Mouse (Mus musculus) CD8-positive naive resting alpha-beta T cell, adult 2 months (primary cell): ENCODE results near the gene Tet3.
"Not testable (repeated sequence)": the region's sequence is repeated elsewhere in the genome, so short reads cannot be mapped to it uniquely, and the experiment has no call there.

Experiments
- DNase-seq, 2 experiments: peaks; one replicate each; pipeline ENCODE4 v3.0.0; 2022; ENCODE audit warnings: low read depth in 2 of 2, low spot score in 2 of 2

Tet3 gene

DNA sequence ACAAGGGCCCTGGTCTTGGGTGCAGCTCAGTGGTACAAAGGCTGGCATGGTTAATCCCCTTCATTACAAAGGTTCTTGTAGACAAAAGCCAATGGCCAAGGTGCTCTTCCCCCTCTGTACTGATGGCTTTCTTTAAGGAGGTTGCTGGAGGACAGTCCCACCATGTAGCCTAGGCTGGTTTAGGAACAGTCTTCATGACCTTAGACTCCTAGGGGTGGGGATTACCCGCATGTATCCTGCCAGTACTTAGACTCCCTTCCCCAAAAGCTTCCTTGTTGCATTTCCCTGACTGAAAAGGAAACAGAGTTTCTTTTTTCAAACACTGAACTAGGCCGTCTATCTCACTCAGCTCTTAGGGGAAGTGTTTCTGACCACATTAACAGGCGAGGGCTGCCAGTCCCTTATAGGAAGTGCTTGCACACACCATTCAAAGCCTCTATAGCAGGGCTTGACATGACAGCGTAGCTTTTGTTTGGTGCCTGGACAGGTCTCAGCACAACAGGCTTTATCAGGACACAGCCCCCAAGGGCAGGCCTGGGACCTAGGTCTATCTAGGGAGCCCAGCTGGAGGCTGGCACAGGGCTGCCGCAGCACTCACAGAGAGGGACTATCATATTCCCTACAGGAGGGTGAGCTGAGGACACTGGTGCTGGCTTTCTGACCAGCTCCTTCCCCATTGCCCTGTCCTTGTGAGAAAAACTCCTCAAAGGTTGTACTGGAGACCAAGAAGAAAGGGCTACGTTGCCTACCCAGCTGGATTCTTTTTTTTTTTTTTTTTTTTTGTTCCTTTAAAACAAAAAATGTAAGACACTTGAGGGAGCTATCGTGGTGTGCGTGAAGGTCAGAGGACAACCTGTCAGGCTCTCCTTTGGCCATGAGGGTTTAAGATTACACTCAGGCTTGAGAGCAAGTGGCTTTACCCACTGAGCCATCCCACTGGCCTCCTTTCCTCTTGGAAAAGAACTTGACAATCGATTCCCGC lies 77.1 kb downstream of the Tet3 start:
- DNase-seq, result peak in 1 of 2 experiments; percentile 5

DNA sequence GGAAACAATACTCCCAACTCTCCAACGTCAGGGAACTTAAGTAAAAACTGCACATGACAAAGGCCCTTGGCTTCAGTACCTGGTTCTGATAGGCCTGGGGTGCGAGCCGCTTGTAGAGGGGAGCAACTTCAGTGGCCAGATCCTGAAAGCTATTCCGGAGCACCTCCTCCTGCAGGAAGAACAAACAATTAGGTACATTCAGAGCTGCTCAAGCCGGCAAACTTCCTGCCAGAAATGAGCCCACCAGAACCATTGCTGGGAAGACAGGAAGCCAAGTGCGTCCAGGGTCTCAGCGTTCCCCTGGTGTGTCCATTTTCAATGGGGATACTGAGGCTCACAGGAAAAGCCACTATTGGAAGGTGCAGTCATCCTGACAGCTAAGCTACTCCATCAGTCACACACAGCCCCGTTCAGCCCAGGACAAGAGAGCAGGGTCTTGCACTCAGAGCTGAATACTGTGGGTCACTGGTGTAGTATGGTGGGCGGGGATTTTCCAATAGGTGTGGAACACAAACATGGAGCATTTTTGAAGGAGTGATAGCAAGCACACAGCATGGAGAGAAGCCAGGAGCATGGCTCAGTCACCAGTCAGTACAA lies 85.1 kb downstream of the Tet3 start:
- no peak for DNase-seq

DNA sequence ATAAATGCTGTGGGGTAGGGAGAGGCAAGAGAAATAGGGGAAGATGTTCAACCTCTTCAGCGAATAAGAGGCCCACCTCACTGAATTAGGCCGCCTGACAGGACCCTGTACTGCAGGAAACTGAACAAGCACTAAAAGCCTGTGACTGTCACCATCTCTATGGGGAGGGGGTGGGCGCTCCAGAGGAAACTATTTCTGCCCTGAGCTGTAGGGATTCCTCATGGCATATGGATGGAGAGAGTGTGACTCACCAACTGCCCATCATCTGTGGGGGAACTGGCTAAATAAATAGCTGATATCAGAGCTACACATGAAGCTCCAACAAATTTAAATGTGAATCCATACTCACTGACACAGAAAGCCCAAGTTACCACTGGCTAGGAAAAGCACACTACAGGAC lies 87.5 kb downstream of the Tet3 start:
- DNase-seq, result no peak

DNA sequence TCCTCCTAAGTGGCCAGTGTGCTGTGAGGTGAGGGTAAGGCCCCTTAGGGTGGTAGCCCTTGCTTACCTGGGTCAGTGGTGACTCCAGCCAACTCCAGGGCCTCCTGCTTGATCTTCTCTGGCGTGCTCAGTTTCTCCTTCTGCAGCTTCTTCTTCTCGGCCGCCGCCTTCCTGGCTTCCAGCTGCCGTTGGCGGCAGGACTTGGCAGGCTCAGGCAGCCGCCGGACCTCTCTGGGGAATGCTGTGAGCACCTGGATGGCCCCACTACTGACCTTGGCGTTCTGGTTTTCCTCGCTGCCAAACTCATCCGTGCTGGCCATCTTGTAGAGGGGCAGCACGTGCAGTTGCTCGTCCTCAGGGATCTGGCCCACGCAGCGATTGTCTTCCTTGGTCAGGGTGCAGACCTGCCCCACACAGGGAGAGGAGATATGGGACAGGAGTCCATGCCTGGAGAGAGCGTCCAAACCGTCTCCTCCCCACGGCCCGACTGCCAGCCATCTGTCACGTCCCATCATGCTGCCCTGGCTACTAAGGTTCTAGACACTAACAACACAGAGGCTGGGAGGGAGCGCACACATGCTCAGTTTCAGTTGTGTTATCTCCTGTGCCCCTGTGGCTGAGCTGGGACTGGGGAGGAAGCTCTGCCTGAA lies 88.4 kb downstream of the Tet3 start:
- no peak for DNase-seq

DNA sequence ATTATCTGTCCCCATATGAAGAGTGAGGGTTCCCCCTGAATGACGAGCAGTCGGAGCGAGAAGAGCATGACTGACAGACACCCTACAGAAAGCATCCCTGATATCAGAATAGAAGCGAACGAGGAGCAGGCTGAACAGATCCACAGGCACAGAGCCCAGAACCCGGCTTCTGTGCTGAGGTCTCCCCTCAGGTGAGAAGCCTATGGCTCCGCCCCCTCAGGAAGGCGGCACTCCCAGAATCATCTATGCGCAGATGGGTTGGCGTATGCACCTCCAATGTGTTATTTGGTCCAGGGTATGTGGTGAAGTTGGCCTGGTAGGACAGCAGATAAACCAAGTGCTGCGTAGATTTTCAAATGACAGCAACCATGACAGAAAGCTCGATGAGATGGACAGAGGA lies 95.8 kb downstream of the Tet3 start:
- no peak for DNase-seq

DNA sequence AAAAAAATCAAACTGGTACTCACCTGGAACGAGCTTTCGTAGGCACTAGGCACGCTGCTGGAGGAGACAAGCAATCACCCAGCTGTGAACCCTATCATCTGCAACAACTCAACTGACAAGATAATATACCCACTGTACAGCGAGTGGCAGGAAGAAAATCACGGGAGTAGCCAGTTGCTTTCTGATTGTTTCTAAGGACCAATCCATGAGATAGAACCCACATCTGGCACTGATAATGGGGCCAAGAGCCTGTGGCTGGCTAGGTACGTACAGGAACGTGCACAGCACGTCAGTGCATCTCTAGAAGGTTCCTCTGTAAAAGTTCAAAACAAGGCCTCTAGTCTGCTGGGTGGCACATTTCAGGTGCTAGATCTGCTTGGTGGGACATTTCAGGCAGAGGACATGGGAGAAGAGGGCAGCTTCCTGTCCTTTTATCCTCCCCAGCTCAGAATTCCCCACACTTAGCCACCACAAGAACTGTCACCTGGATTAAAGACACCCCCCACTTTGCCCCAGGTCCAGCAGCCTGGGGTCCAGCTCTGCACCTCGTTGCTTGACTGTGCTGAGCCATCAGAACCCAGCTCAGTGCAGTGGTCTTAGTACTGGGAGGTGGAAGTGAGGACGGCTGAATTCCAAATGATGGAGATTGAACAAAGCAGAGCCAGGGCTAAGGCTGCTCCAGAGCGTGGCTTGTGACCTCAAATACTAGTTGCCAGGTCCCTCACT lies 97.2 kb downstream of the Tet3 start:
- no peak for DNase-seq

DNA sequence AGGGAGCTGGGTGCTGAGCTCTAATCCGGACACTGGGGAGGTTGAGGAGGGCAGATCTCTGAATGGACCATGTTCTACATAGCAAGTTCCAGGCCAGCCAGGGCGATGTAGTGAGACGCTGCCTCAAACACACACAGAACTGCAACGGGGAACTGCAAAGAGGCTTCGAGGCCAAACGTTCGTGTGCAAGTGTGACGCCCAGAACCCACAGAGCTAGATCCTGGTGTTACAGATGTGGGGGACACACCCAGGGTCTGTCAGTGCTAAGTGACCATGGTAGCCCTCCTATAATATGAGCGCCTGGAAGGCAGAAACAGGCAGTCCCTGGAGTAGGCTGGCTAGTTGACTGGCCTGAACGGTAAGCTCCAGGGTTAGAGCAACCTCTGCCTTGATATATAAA lies 101.4 kb downstream of the Tet3 start:
- DNase-seq, result no peak

DNA sequence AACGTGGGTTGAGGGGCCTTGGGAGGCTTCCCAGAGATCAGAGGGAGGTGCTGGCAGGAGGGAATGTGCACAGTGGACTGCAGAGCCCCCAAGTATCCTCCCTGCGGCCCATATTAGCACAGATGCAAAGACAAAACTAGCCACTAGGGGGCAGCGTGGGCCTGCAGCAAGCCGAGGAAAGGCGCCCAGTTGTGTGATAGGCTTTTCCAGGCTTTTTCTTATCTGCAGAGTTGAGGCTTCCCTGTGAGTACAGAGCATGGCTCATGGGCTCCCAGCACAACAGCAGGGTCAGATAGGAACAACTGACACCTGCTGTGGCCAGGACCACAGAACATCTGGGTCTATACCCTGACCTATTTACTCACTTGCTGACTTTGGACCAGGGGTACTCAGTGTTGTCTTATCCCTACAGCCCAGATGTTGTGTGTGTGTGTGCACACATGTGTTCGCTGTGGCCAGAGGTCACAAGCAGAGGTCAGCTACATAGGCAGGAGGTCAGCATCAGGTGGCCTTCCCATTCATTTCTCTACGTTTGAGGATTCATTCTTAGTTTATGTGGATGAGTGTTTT lies 102.2 kb downstream of the Tet3 start:
- DNase-seq, result peak; percentile 79 to 86

DNA sequence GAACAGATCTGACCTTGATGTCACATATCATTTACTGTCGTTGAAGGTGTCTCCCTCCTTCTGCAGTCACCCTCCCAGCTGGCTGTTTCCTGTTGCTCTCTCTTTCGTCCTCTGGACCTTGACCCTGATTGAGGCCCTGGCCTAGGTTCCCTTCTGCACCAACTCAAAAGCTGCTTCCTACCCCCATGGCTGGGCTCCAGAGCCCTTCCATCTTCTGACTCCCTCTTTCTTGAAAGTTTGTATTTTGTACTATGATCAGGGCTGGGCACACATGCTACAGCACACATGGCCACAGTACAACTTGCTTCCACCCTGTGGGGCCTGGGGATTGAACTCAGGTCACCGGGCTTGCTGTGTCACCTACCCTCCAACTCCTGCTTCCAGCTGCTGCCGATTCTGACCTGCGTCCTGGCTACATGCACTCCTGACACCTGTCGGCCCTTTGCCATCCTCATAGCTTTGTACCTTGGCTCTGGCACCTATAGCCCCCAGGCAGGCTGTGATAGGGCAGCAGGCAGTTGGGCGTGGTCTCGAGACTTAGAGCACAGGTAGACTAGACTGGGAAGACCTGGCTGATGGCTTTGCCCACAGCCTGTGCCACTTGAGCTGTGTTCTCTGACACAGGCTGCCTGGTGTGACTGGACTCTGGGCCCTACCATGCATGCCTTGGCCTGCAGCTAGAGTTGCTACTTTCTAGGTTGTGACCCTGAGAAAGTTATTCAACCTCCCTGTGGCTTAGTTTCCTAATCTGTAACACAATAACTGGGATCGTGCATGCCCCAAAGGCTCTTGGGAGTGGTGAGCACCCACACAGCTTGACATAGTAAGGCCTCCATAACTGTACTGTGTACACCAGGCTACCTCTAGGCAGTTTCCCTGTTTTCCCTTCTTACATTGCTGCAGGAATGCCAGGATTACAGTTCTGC lies 103.8 kb downstream of the Tet3 start:
- no peak for DNase-seq

DNA sequence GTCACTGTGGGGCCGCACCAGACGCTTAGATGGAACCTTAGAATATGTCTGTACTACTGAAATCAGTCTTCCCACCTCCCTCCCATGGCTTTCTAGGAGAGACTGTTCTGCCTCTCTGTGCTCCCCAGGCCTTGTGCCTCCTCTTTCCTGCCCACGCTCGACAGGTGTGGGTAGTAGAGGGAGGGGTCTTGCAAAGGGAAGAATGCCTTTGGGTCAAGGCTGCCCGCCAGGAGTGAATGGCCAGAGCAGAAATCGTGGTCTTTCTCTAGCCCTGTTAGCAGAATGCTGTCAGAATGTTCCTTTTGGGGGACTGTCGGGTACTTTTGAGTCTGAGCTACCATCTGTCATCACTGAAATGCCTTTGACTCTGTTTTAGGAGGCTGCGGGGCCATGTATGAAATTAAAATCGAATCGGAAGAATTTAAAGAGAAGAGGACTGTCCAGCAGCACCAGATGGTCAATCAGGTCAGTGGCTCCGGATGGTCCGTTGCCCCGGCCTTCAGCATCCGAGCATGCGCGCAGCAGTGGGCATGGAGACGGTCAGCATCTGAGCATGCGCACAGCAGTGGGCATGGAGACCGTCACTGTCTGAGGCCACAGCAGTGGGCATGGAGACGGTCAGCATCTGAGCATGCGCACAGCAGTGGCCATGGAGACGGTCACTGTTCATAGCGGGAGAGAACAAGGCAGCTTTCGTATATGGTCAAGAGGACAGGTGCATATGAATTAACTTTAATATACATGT lies 106.0 kb downstream of the Tet3 start:
- no peak for DNase-seq

DNA sequence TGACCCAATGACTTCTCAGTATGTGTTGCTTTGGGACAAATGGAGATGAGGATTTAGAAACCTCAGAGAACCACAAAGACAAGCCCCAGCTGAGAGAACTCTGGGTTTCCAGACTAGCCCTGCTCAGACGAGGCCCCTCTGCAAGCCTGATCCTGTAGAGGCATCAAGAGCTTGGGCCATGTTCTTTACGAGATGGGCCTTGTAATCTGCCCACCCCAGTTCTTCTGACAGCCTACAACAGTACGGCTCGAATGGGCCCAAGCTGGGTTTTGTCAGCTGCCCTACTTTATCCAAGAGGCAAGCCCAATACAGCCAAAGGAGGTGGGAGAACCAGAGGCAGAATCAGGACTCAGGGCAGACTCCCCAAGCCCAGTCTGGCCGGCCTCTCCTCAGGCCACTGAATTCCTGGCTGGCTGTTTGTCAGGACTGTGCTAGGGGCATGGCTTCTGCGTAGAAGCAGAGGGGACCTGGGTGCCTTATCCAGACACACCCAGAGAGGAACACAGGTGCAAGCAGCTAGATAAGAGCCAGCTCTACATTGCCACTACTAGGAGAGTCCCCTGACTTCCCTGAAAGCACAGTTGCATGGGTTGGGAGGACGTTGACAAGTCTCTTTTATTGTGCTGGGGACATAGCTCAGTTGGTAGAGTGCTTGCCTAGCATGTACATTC lies 107.3 kb downstream of the Tet3 start:
- DNase-seq, result no peak

DNA sequence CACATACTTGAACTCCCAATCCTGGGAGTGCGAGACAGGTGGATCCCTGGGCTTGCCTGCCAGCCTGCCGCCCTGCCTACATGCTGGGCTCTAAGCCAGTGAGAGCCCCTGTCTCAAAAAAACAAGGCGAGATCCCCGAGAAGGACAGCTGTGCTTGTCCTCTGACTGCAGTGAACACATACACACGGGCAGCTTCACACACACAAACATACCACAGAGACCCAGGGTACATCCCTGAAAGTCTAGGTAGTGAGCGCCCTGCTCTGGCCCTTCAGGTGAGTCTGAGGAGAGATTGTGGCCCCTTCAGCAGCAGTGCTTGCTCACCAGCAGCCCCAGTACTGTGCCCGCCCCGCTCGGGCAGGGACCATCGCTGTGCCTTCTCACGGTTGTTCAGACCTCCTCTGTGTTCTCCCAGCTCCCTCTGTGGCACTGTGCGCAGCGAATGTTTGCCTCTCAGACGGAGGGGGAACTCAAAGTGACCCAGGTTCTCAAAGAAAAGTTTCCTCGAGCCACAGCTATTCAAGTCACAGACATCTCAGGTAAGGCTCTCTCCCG lies 108.0 kb downstream of the Tet3 start:
- no peak for DNase-seq

DNA sequence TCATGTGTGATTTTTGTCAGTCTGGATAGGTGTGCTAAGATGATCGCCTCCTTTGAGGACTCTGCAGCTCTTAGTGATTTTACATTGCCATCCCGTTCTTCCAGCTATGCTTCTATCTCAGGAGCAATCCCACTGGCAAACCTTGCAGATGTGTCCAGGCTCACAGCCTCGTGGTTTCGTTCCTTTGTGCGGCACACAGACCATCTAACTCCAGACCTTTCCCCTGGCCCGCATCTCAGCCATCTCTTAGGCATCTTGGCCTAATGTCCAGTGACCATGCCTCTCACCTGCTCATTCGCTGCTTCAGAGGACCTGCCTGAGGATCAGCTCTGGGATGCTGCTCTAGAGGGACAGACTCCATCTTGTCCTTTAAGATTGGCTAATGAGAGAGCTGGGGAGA lies 108.7 kb downstream of the Tet3 start:
- DNase-seq, result no peak

DNA sequence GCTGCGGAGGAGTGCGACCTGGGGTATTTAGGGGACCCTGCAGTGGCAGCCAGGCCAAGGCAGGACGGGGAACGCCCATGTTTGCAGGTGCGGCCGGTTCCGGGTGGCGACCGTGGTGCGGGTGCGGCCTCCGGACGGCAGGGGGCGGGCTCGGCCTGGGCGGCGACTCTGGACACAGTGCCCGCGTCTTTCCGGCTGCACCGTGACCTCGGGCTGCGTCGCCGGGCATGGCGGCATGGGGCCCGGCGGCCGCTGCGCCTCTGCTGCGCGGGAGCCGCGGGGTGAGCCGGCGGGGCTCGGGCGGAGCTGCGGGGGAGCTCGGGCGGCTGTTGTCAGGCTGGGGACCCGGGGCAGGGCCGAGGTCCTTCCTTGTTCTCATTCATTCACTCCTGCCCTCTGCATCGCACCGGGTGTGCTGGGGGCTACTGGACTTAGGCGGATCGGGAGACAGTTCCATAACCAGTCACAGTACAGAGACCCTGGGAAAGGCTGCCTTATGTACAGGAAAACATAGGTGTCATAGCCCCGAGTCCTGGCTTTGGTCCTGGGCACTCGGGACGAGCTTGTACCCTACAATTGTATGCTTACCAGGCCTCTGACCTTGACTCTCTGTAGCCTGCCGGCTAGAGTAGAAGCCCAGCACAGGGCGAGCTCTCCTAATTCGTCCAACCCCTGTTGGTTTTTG lies 109.5 kb downstream of the Tet3 start:
- peak; percentile 89 to 91 for DNase-seq

DNA sequence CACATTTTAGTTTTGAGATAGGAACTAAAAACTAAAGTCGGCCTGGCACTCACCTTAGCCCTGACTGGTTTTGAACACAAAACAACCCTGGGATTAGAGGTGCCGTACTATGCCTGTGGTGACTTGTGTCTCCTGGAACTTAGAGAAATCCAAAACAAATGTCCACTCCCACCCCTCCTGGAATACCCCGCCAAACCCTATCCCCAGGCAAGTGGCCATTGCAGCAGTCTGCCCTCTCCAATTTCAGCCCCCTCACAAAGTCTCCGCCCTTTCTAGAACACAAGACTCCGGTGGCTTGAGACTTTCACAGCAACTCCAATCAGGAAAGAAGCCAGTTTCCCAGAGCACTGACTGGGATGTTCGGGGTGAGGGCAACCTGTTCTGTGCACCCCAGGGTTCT lies 110.0 kb downstream of the Tet3 start, which contains the start of gene Bola3:
Bola3 (plus strand) TSS at position 275 of the 400 bp plus-strand sequence.
- no peak for DNase-seq

DNA sequence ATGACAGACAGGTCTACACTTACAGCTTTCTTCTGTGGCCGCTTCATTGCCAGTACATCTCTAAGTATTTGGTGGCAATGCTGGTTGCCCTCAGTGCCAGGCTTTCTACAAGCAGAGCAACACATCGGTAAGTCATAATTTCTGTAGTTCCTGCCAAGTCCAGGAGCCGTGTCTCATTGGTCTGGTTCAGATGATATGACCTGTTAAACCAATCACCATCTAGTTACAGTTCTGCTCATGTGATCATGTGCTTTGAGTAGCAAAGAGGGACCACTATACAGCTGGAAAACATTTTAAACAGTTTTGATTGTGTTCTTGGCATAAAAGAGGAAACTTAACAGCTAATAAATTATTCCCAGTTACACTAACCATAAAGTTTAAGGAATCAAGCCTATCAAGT lies 111.0 kb downstream of the Tet3 start:
- no peak for DNase-seq

DNA sequence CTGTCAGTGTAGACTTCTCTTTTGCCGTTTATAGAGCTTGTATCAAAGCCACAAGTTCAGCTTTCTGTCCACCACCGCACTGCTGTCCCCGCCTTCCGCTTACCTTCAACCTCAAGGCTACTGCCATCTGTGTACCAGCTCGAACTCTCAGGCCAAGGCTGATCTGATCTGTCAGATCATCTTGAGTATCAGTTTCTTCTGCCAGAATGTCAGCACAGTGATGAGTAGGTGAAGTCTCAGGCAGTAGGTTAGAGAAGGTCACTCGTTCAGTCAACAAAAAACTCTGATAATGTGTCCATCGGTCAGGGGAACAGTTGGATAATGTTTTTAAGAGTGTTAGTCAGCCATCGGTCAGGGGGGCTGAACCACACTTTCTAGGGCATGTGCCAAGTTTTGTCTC lies 113.6 kb downstream of the Tet3 start:
- DNase-seq, result not testable (repeated sequence)

DNA sequence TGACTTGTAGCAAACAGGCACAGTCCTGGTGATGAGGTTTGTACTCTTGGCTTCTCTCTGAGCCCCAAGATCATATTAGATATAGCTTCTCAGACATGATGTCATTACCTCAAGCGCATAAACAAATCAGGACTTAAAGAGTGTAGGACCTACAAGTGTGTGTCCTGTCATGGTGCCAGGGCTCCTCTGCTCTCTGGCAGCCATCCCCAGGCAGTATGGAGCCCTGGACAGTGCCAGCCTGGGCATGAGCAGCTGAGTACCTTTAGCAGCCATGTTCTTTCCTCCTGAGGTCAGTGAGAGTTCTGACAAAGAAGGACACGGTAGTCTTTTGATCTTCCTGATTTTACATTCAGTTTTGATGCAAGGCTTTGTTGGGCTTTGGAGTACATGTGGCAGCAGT lies 115.9 kb downstream of the Tet3 start:
- DNase-seq, result no peak
